Mouse (Mus musculus) intestine, embryonic 14.5 days (tissue): ENCODE data around the gene Kcnj9. TPM values are rescaled to one million over a fixed set of nuclear protein-coding genes. Genes with fewer than 3 reads are reported as not detected.

Experiments
- ATAC-seq: fragments of 200-750 bp; cut with Nextera tagmentation; replicated peaks from 2 replicates; pipeline ENCODE4 v1.8.0; 2017; ENCODE audit warnings: low read depth, moderate number of reproducible peaks, moderate TSS enrichment, moderate library complexity; ENCODE audit not compliant: low FRiP score, low TSS enrichment
- DNase-seq: peaks from one replicate; pipeline ENCODE4 v3.0.0-alpha.2; 2018; ENCODE audit warnings: low spot score
- H3K27ac ChIP-seq: fragments of 300-500 bp; sonication (generic); 2 replicates; pipeline ENCODE4 v1.5.1; 2014; ENCODE audit warnings: low read depth, mild to moderate bottlenecking, control low read depth
- H3K27me3 ChIP-seq: fragments of 300-500 bp; sonication (generic); replicated peaks from 2 replicates; pipeline ENCODE4 v1.6.1; 2014; ENCODE audit warnings: low read length, control low read depth; ENCODE audit not compliant: control insufficient read depth, insufficient read depth
- H3K36me3 ChIP-seq: fragments of 300-500 bp; sonication (generic); 2 replicates; pipeline ENCODE4 v1.6.1; 2014; ENCODE audit warnings: low read length, control low read depth; ENCODE audit not compliant: control insufficient read depth, insufficient read depth
- H3K4me1 ChIP-seq: fragments of 300-500 bp; sonication (generic); replicated peaks from 2 replicates; pipeline ENCODE4 v1.6.1; 2014; ENCODE audit warnings: low read length, control low read depth, mixed read lengths; ENCODE audit not compliant: control insufficient read depth, insufficient read depth
- H3K4me2 ChIP-seq: fragments of 300-500 bp; sonication (generic); 2 replicates; pipeline ENCODE4 v1.6.1; 2014; ENCODE audit warnings: low read length
- H3K4me3 ChIP-seq: fragments of 300-500 bp; sonication (generic); 2 replicates; pipeline ENCODE4 v1.5.1; 2014; ENCODE audit warnings: low read depth, low read length, control low read depth, mixed read lengths
- H3K9ac ChIP-seq: fragments of 300-500 bp; sonication (generic); 2 replicates; pipeline ENCODE4 v1.6.1; 2014; ENCODE audit warnings: mild to moderate bottlenecking, low read length
- H3K9me3 ChIP-seq: fragments of 300-500 bp; sonication (generic); 2 replicates; pipeline ENCODE4 v1.6.1; 2016; ENCODE audit warnings: low read length, control low read depth; ENCODE audit not compliant: control insufficient read depth
- WGBS: fragments of 180-500 bp; shearing (Covaris S2); extraction: QIAGEN DNeasy Blood & Tissue Kit; methylation state at CpG from one replicate; pipeline ENCODE4 v1.1.7; 2014; 5-methylcytosine and 5-hydroxymethylcytosine counted together
- polyA plus RNA-seq: library from polyadenylated mRNA; unstranded; fragments of >200 nt; fragmentation: Nextera tagmentation; extraction: Ambion mirVana; gene quantifications from 2 replicates; pipeline ENCODE4 v1.2.1, GENCODE M21; 2014

The Kcnj9 gene
- polyA plus RNA-seq, 1 experiment from 2014 or later, result not detected

- peaks cover 72% of the 10 kb centered on the region for H3K27me3 ChIP-seq
- H3K9ac ChIP-seq, result no peak overlapping the region
- H3K36me3 ChIP-seq, result no peaks in the 10 kb centered on the region
- H3K4me2 ChIP-seq, result no peak overlapping the region
- 65% methylated on average over 6 of the region's 6 CpGs for WGBS
- no peak overlapping the region for H3K4me3 ChIP-seq
- no peaks in the 10 kb centered on the region for H3K4me1 ChIP-seq
- no peaks in the 10 kb centered on the region for H3K9me3 ChIP-seq
- ATAC-seq, result no peak
- DNase-seq, result no peak
- H3K27ac ChIP-seq, result no peak overlapping the region
Observed at GRCm38 (mm10) chr1:172329616-172330015, 498 bp upstream of the Kcnj9 start.

GRCm38 (mm10) chr1:172328461-172328860 is 657 bp downstream of the Kcnj9 start:
- H3K4me1 ChIP-seq, result no peaks in the 10 kb centered on the region
- H3K4me3 ChIP-seq, result no peak overlapping the region
- no peak overlapping the region for H3K9ac ChIP-seq
- H3K27ac ChIP-seq, result no peak overlapping the region
- H3K4me2 ChIP-seq, result no peak overlapping the region
- no peak for DNase-seq
- peaks cover 70% of the 10 kb centered on the region for H3K27me3 ChIP-seq
- H3K36me3 ChIP-seq, result no peaks in the 10 kb centered on the region
- no peak for ATAC-seq
- H3K9me3 ChIP-seq, result no peaks in the 10 kb centered on the region
- 76% methylated on average over 7 of the region's 7 CpGs for WGBS

GRCm38 (mm10) chr1:172328041-172328440 is 1.1 kb downstream of the Kcnj9 start:
- Histone ChIP-seq H3K27me3 (peaks cover 67% of the 10 kb centered on the region), H3K4me1 (no peaks in the 10 kb centered on the region), H3K36me3 (no peaks in the 10 kb centered on the region), H3K4me3 (no peak overlapping the region), H3K27ac (no peak overlapping the region), H3K9me3 (no peaks in the 10 kb centered on the region), H3K9ac (no peak overlapping the region), H3K4me2 (no peak overlapping the region)
- ATAC-seq (no peak), DNase-seq (no peak)
- 84% methylated on average over 3 of the region's 3 CpGs for WGBS

- Histone ChIP-seq H3K36me3 (no peaks in the 10 kb centered on the region), H3K27me3 (peaks cover 67% of the 10 kb centered on the region), H3K9me3 (no peaks in the 10 kb centered on the region), H3K4me3 (no peak overlapping the region), H3K4me1 (no peaks in the 10 kb centered on the region), H3K27ac (no peak overlapping the region), H3K4me2 (no peak overlapping the region), H3K9ac (no peak overlapping the region)
- 85% methylated on average over 16 of the region's 16 CpGs for WGBS
- ATAC-seq (no peak), DNase-seq (no peak)
Observed at GRCm38 (mm10) chr1:172327206-172328001, 1.7 kb downstream of the Kcnj9 start.

- Histone ChIP-seq H3K4me2 (peak overlapping the region; percentile 75), H3K9ac (no peak overlapping the region), H3K27ac (no peak overlapping the region), H3K4me1 (no peaks in the 10 kb centered on the region), H3K36me3 (no peaks in the 10 kb centered on the region), H3K27me3 (peaks cover 64% of the 10 kb centered on the region), H3K9me3 (no peaks in the 10 kb centered on the region), H3K4me3 (peak overlapping the region; percentile 43)
- 55% methylated on average over 11 of the region's 11 CpGs for WGBS
- DNase-seq (no peak), ATAC-seq (no peak)
Observed at GRCm38 (mm10) chr1:172326684-172327083, 2.4 kb downstream of the Kcnj9 start.

GRCm38 (mm10) chr1:172325680-172326535 is 3.2 kb downstream of the Kcnj9 start:
- peaks cover 58% of the 10 kb centered on the region for H3K27me3 ChIP-seq
- 18% methylated on average over 94 of the region's 94 CpGs for WGBS

GRCm38 (mm10) chr1:172324725-172325124 is 4.4 kb downstream of the Kcnj9 start:
- H3K27me3 ChIP-seq, result peaks cover 47% of the 10 kb centered on the region
- H3K4me1 ChIP-seq, result 0 out of 2 replicates have a peak, but pooled peaks cover 2% of the 10 kb centered on the region
- DNase-seq, result peak; percentile 80
- H3K36me3 ChIP-seq, result no peaks in the 10 kb centered on the region
- 13% methylated on average over 7 of the region's 7 CpGs for WGBS
- ATAC-seq, result peak; percentile 63; the same call in 1 of the 2 replicates
- no peak overlapping the region for H3K27ac ChIP-seq
- no peak overlapping the region for H3K4me3 ChIP-seq
- H3K9ac ChIP-seq, result no peak overlapping the region
- H3K4me2 ChIP-seq, result no peak overlapping the region
- no peaks in the 10 kb centered on the region for H3K9me3 ChIP-seq

More at GRCm38 (mm10) chr1:172325680-172326535, 3.2 kb downstream of the Kcnj9 start:
- ATAC-seq (peak; percentile 59), DNase-seq (peak; percentile 88)
- Histone ChIP-seq H3K27ac (no peak overlapping the region), H3K4me2 (peak overlapping the region; percentile 75), H3K9me3 (no peaks in the 10 kb centered on the region), H3K9ac (peak overlapping the region; percentile 20; the same call in 1 of the 2 replicates), H3K36me3 (no peaks in the 10 kb centered on the region), H3K4me3 (peak overlapping the region; percentile 43), H3K4me1 (no peaks in the 10 kb centered on the region)

- H3K36me3 ChIP-seq, result no peaks in the 10 kb centered on the region
- H3K4me1 ChIP-seq, result 0 out of 2 replicates have a peak, but pooled peaks cover 3% of the 10 kb centered on the region
- H3K4me3 ChIP-seq, result no peak overlapping the region
- ATAC-seq (no peak), DNase-seq (no peak)
- peaks cover 39% of the 10 kb centered on the region for H3K27me3 ChIP-seq
- no peak overlapping the region for H3K27ac ChIP-seq
- WGBS, result 64% methylated on average over 6 of the region's 6 CpGs
- no peak overlapping the region for H3K9ac ChIP-seq
- H3K9me3 ChIP-seq, result no peaks in the 10 kb centered on the region
- H3K4me2 ChIP-seq, result no peak overlapping the region
Observed at GRCm38 (mm10) chr1:172323801-172324359, 5.2 kb downstream of the Kcnj9 start.
